Mouse (Mus musculus) thymus, postnatal 10 days (tissue): ENCODE measurements around the gene Efna3.

Source experiments
- DNase-seq, 2 experiments: peaks; one replicate each; pipeline ENCODE4 v3.0.0; 2021; ENCODE audit warnings: low spot score in 2 of 2

Gene Efna3

GRCm38 (mm10) chr3:89284261-89284660, 38.5 kb downstream of the Efna3 start:
- no peak for DNase-seq

DNA sequence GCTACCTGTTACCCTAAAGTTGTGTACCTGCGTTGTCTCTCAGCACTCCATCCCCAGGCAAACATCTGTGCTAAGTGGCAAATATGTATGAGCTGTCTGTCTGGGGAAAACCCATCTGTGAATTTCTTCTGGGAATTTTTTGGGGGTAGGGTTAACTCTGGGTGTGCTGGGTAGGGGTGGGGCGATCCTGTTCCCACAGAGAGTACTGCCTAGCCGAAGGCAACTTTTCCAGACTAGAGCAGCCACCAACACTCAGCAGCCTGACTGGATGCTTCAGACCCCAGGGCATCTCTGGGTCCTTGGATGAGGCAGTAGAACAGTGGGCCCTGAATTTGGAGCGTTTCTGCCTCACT, 40.5 kb downstream of the Efna3 start:
- no peak for DNase-seq

DNA sequence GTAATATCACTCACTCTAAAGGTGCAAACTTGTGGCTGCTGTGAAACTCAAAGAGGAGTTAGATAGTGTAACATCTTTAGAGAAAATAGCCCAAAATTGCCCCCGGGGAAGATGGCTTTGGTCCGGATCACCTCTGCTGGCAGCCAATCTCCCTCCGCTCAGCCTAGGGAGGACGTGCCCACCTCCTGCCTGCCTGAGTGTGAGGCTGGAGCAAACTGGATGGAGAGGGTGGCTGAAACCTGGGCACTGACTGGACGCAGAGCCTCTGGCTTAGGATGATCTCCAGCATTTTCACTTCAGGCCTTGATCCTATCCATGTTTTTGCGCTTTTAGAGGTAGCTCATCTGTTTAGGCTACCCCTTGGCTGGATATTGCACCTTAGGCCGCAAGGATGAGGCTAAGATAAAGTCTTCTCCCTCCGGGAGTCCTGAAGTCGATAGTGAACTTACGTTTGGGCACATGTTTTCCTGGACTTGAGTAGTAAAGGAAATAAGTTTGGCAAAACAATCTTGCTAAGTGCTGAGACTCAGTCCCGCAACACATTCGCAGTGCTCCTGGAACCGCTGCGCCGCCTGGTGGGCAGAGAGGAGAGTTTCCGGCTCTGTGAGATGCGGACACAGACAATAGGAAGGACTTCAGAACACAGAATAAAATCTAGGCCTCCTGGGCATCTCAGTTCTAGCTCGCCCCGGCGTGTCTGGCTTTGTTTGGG, 41.0 kb downstream of the Efna3 start:
- DNase-seq: peak; percentile 59 to 88

DNA sequence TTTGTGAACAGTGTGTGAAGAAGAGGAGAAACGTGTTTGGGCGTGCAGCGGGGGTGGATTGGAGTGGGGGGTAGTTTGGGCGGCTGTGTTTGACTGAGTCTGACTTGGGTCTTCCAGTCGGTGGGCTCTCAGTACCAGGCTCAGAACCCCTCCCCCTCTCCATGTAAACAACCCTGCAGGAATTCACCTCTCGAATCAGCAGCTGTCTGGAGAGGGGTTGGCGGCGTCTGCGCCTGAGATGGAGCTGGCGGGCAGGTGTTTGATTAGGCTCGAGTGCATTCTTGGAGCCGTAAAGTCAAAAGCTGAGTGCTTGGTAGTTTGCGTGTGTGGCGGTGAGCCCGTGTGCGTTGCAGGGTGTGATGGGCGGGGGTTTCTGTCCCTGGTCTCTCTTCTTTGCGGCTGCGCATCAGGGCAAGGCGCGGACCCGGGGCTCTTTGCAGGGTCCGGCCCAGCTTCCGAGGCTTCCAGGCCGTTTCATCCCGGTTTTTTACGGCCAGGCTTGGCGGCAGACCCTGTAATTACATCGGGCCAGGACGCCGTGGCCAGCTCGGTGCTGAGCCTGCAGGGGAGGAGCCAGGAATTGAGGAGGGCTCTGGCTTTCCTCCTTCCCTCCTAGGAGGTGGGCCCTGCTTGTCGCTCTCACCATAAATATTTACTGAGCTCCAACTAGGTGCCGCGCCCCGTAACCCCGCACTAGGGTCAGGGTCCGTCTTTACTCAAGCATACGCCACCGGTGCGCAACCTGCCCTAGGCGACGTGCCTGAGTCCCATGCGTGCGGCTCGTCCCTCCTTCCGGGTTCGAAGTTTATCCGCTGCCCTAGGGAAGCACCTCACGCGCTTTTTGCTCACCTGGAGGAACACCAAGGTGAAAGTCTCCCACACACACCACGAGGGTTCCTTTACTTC, 41.9 kb downstream of the Efna3 start, which contains the start of gene Efna1:
Gene Efna1 (minus strand): TSS at position 537 of the 906 bp plus-strand sequence.
- no peak for DNase-seq

DNA sequence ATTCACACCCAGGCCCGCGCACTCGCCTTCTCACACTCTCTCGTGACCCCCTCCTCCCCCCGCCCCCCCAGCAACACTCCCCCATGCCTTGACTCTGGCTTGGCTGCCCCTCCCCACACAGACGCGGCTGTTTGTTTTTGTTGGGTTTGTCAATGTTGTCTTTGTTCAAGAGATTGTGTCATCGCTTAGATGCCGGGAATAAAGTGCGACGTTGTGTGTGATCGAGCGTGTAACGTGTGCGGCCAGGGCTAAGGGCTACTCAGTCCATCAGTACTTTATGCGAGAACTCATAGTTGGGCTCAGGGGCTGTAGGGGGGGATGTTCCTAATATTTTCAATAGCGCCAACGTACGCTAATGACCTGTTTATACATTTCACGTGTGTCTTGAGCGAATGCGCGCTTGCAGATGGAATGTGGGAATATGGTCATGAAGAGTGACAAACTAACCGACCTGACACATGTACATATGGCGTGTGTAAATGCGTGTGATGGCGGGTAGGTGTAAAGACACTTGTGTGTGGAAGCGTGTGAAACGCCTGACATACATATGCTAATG, 42.6 kb downstream of the Efna3 start:
- no peak for DNase-seq

GRCm38 (mm10) chr3:89279153-89279890, 43.4 kb downstream of the Efna3 start:
- DNase-seq: no peak

DNA sequence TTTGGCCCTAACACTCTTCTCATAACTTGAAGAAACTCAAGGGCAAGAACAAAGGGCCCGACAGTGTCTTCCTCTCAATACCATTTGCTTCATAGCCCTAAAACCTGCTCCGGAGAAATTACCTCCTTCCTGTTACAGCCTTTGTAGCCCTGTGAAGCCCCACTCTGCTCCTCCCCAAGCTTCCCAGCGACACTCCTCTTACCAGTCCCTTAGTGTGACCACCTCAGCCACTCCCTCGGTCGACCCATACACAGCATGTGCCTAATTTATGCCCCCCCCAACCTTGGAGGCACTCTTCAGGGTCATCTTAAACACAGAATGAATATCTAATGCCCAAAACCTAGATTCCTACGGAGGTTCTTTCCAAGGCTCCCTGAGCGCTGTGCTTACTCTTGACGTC, 44.1 kb downstream of the Efna3 start:
- DNase-seq: no peak

GRCm38 (mm10) chr3:89278107-89278506, 44.7 kb downstream of the Efna3 start:
- no peak for DNase-seq

GRCm38 (mm10) chr3:89277281-89278021, 45.3 kb downstream of the Efna3 start:
- no peak for DNase-seq

DNA sequence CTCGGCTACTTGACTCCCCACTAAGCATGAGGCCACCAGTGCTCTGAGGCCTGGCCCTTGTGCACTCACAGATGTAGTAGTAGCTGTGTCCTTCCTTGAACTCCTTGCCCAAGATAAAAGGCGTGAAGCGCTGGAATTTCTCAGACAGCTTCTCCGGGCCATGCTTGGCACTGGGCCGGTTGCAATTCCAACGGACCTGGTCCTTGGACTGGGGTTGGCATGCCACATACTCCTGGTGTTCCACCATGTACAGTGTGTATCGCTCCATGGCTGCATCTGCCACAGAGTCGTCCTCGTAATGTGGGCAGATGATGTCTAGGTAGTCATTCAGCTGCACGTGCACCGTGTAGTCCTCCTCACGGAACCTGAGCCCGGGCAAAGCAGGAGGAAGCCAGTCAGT, 46.7 kb downstream of the Efna3 start:
- DNase-seq: no peak

DNA sequence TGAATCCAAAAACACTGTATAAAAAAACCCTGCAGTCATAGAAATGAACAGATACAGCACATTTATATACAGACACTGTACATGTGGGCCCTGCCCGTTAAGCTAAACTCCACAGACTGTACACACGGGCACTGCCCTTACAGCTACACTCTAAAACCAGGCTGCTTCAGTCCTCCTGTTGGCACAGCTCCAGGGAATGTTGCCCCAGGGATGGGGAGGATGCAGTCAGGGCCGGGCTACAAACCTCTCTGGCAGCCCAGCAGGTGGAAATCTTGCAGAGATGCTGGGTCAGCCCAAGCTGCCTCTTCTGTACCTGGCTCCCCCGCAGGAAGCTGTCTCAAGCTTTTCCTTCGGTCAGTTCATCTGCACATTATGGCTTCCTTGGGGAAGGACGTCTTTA, 51.0 kb downstream of the Efna3 start:
- no peak for DNase-seq

- no peak for DNase-seq
Observed at GRCm38 (mm10) chr3:89270891-89271290, 51.9 kb downstream of the Efna3 start.

DNA sequence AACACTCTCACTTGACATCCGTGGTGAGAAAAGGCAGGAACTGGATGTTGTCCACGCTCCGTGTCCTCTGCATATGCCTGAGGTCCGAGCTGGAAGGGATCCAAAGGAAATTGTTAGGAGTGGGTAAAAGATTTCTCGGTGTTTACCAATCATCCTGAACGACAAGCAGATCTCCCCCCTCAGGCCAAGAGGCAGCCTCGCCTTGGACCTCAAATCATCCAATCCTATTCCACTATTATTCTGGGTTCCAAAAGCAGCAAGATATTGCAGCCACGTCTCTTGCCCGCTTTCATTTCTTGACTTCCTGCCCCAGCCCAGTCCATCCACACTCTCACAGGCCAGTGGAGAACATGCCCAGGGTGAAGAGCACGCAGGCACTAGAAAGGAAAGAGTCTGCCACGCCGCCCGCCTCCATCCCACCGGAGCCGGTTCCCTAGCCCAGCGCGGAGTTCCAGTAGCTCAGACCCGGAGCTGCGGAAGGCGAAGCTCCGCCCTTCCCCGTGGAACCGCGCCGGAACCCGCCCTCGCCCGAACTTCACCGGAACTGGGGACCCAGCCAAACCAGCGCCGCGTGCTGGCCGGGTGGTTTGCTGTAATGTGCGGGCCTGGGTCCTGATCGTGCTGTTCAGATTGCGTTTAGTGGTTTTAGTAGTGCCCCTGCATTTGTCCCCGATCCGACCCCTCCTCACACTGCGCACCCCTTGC, 52.6 kb downstream of the Efna3 start, which contains the start of gene Slc50a1:
Gene Slc50a1 (minus strand): TSS at position 520 of the 705 bp plus-strand sequence.
- peak; percentile 71 to 80 for DNase-seq

DNA sequence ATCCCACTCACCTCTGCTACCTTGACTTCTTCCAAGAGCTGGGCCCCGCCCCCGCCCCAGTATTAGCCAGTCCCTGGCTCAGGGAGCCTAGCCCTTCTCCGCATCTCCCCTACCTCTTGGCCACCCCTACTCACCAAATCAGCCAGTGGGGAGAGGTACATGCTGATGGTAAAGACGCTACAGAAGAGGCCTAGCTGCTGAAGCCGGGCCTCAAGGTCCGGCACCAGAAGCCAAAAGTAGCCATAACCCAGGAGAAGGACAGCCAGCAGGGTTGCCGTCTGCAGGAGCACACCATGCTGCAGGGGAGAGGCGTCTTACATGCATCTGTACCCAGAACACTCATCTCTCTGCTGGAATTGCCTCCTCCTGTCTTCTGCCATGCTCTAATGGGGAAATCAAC, 53.8 kb downstream of the Efna3 start:
- DNase-seq: no peak

- DNase-seq: peak; percentile 71 to 76
Observed at GRCm38 (mm10) chr3:89266439-89266893, 56.3 kb downstream of the Efna3 start.
